Mouse (Mus musculus): ENCODE measurements at regions not wholly inside any gene's neighbourhood (a gene's known extent, or its start where the extent isn't known, plus 50 kb on each side); places are given as distances from the start of the nearest gene placed in this dataset.

- TF ChIP-seq CTCF (conservative IDR thresholded peaks at IDR 0.05; ENCODE audit: low read length) (no peak), NANOG (IDR thresholded peaks at IDR 0.05; ENCODE audit: borderline replicate concordance, low read length) (no peak)
Measured at GRCm38 (mm10) chr14:86178517-86178916, 962.5 kb downstream of the Diaph3 start.

Measured in E14TG2a.4 (cell line).